Mouse (Mus musculus): ENCODE results near the gene Snapc5. TPM values are rescaled to one million over a fixed set of nuclear protein-coding genes. Genes with fewer than 3 reads are reported as not detected.

Gene Snapc5
- total RNA-seq, 2 experiments from 2014 or later = 15.0 to 19.6 TPM

DNA sequence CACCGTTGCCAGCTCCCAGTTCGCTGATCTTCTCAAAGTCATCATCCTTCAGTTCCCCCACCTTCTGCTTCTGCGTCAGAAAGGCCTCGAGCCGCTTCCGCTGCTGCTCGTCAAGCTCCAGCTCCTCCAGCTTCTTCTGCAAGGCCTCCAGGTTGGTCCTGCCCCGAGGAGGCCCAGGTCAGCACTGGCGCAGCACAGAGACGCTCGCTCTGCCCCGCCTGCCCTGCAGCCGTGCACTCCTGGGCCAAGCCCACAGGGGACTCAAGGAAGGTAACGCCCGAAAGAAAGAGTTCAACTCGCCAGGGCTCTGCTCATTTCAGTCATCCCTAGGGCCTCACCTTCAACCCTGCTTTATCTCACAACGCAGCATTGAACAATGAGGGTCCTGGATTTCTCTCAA, 35.4 kb downstream of the Snapc5 start:
- TF ChIP-seq CTCF (conservative IDR thresholded peaks at IDR 0.05) = no peak
- H3K27ac ChIP-seq = no peak overlapping the region; the same call in 1 of the 2 replicates
- no peak for DNase-seq (ENCODE audit: low spot score in 2 of 2)
- no peak overlapping the region for H3K4me3 ChIP-seq

DNA sequence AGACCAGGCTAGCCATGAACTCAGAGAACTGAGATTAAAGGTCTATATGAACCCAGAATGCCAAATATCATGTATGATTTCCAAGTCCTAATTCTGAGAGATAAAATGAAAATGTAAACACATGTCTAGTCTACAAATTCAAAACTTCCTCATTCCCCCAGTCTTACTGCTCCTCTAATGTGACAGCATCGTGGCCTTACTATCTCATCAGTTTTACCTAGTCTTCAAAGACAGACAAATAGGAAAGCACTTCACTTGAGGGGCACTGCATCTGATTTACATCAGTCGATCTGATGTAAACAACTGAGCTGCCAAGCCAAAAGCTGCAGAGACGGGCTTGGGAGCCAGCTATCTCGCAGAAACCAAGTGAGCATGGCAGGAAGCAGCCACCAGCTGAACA, 37.0 kb downstream of the Snapc5 start:
- H3K4me3 ChIP-seq = no peak overlapping the region
- peak overlapping the region; percentile 32; the same call in 1 of the 2 replicates for H3K27ac ChIP-seq
- DNase-seq (ENCODE audit: low spot score in 2 of 2) = no peak
- no peak for TF ChIP-seq CTCF (conservative IDR thresholded peaks at IDR 0.05)

DNA sequence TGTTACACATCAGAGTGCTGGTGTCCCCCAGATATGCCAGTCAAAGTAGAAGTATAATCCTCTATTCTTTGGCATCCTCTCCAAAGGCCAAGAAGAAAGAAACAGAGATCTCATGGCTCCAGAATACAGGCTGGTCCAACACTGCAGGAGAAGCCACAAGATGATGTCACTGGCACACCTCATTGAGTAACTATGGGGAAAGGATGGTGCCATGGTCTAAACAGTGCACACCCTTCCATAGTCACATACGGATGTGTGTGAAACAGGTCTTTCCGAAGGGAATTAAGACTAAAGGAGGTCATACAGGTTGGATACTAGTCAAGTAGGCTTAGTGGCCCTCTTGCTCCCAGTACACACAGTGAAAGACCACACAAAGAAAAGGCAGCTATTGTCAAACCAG, 37.6 kb downstream of the Snapc5 start:
- H3K4me3 ChIP-seq = no peak overlapping the region
- DNase-seq (ENCODE audit: low spot score in 2 of 2) = no peak
- TF ChIP-seq CTCF (conservative IDR thresholded peaks at IDR 0.05) = no peak

DNA sequence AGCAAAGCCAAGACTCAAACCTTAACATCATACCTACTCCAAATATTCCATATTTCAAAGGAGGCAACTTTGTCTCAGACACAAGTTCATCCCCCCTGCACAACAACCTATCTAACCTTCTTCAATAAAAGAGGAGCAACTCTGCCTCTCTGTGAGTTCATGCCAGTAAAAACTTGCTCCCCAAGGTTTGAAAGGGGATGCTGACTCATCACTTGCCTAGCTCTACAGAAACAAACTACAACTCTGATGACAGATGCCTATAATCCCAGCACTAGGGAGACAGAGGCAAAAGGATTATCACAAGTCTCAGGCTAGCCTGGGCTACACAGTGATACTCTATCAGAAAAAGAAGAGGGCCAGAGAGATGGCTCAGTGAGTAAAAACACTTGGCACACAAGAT, 38.8 kb downstream of the Snapc5 start:
- no peak overlapping the region for H3K4me3 ChIP-seq
- no peak for DNase-seq (ENCODE audit: low spot score in 2 of 2)
- no peak for TF ChIP-seq CTCF (conservative IDR thresholded peaks at IDR 0.05)
- no peak overlapping the region for H3K27ac ChIP-seq

More for the DNA sequence above, 37.6 kb downstream of the Snapc5 start:
- H3K27ac ChIP-seq = peak overlapping the region; percentile 32; the same call in 1 of the 2 replicates

DNA sequence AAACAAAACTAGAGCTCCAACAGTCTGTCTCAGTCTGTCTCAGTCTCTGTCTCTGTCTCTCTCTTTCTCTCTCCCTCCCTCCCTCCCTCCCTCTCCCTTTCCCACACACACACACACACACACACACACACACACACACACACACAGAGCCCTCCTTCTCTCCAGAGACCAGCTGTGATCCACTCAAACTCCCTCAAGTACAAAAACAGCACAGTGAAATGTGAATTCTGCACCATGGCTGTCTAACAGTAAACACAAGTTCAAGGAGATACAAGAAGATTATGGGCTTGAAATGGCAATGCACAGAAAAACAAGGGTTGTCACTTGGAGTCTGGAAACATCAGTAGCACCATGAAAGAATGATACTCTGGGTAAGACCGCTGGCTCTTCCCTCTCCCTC, 40.2 kb downstream of the Snapc5 start:
- H3K4me3 ChIP-seq = no peak overlapping the region
- no peak for TF ChIP-seq CTCF (conservative IDR thresholded peaks at IDR 0.05)
- H3K27ac ChIP-seq = peak overlapping the region; percentile 54
- DNase-seq (ENCODE audit: low spot score in 2 of 2) = no peak

DNA sequence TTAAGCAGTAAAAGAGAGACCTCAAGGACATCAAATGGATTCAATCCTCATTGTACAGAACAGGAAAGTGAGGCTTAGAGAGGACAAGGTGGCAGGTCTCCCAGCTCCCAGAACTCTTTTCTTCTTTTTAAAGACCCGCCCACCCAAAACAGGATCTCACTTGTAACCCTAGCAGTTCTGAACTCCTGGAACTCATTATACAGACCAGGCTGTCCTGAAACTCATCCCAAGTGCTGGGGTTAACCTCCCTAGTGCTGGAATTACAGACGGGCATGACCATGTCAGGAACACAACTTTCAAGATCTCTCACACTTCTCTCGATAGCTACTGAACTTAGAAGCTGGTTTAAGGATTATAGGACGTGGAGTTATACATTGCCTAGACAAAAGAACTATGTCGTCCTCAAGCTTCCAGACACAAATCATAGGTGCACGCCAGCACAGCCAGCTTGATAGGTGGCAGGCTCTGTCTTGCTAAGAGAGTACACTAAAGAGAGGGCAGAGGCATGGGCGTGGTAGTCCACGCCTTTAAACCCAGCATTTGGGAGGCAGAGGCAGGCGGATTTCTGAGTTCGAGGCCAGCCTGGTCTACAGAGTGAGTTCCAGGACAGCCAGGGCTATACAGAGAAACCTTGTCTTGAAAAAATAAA, 40.8 kb downstream of the Snapc5 start:
- no peak overlapping the region for H3K4me3 ChIP-seq
- H3K27ac ChIP-seq = peak overlapping the region; percentile 62
- no peak for TF ChIP-seq CTCF (conservative IDR thresholded peaks at IDR 0.05)
- no peak for DNase-seq (ENCODE audit: low spot score in 2 of 2)

DNA sequence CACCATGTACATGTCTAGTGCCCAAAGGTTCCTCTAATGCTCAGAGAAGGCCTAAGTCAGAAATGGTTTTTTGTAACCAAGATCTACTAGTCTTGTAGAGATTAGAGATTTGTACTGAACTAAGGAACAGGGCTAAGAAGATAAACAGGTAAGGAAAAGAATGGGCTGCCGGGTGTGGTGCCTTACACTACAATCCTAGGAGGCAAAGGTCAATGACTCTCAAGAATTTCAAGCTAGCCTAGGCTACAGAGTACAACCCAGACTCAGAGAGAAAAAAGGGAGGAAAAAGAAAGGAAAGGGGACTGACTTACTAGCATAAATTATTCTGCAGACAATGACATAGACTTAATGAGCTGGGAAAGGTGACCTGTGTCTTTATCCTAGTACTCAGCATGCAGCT, 41.5 kb downstream of the Snapc5 start:
- DNase-seq (ENCODE audit: low spot score in 2 of 2) = no peak
- TF ChIP-seq CTCF (conservative IDR thresholded peaks at IDR 0.05) = no peak
- peak overlapping the region; percentile 62 for H3K27ac ChIP-seq
- H3K4me3 ChIP-seq = no peak overlapping the region

DNA sequence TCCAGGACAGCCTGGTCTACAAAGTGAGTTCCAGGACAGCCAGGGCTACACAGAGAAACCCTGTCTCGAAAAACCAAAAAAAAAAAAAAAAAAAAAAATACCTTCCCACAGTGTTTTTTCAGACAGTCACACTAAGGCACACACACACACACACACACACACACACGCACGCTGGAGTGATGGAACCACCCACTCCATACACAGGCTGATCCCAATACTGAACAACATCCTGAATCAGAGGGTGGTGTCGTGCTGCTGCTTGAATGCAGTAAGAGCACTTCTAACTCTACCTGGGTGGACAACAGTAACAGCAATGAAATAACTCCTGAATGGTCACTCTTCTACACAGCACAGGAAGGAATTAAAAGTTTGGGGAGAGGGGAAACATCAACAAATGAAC, 42.4 kb downstream of the Snapc5 start:
- no peak overlapping the region for H3K4me3 ChIP-seq
- DNase-seq (ENCODE audit: low spot score in 2 of 2) = peak in 1 of 2 experiments; percentile 45
- peak overlapping the region; percentile 73 for H3K27ac ChIP-seq
- TF ChIP-seq CTCF (conservative IDR thresholded peaks at IDR 0.05) = no peak

DNA sequence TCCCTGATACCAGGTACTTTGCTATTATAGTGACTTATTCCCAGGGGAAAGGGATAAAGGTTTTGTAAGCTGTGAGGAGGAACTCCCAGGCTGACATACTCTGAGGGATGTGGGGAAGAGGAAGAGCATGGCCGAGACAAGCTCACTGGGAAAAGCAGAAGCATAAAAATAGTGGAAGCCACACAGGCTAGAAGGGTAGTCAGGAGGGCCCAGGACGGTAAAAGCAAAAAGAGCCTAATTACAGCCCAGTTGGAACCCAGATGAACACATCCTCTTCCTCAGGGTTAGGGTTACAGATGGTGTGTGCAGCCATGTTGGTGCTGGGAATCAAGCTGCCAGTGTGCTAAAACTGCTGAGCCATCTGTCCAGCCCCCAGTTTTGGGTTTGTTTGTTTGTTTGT, 43.0 kb downstream of the Snapc5 start:
- no peak for TF ChIP-seq CTCF (conservative IDR thresholded peaks at IDR 0.05)
- DNase-seq (ENCODE audit: low spot score in 2 of 2) = no peak
- no peak overlapping the region for H3K4me3 ChIP-seq
- H3K27ac ChIP-seq = peak overlapping the region; percentile 73

DNA sequence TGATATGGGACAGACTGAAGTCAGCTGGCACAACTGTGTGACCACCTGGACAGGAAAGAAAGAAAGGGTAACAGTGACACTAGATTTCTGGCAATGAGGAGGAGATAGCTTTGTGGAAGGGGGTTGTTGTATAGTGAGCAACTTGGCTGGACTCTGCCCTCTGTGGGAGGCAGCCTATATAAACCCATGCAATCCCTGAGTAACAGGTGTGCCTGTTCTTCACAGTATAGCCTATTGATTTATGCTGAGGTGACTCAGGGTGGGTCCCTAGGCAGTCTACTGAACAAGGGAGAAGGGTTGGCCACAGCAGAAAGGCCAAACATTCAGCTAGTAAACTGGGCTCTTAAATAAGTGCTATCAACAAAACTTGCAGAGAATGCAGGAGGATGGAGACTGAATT, 46.7 kb downstream of the Snapc5 start:
- no peak for DNase-seq (ENCODE audit: low spot score in 2 of 2)

DNA sequence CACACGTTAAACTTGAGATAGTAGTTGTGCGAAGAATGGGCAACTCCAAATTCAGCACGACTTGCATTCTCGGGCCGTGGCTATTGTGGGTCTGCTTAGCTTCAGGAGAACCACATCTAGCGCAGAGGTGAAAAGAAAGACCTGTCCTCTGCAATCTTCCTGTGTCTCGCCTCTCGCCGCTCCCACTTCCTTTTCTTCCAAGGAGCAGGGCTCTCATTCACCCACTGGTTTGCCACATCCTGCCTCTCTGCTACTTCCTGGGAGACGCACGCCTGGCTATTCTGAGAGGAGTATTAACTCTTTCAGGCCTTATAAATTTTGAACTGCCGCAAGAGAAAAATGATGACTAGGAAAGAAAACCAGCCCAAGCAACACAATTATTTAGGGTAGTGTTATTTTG, 48.7 kb downstream of the Snapc5 start:
- no peak for DNase-seq (ENCODE audit: low spot score in 2 of 2)
- no peak for TF ChIP-seq CTCF (conservative IDR thresholded peaks at IDR 0.05)
- Histone ChIP-seq H3K27ac (peak overlapping the region; percentile 6; the same call in 1 of the 2 replicates), H3K4me3 (no peak overlapping the region)

More for the DNA sequence above, 46.7 kb downstream of the Snapc5 start:
- Histone ChIP-seq H3K27ac (peak overlapping the region; percentile 2; the same call in 1 of the 2 replicates), H3K4me3 (no peak overlapping the region)
- no peak for TF ChIP-seq CTCF (conservative IDR thresholded peaks at IDR 0.05)

DNA sequence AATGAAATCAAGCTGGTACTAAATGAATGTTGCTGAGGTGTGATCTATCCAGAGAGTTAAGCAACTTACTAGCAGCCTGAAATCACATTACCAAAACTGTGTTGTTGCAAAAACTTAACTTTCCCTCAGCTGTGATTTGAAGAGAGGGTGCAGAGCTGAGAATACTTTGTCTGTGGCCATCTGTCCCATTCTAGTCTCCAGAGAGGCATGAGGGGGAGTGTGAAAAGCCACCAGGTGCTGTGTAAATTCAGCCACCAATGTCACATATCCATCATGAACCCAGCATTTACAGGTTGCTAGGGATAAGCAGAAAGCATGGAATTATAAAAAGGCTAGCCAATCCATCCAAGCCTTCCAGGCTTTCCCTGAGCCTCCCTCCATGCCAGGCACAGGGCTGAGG, 49.9 kb downstream of the Snapc5 start:
- Histone ChIP-seq H3K27ac (peak overlapping the region; percentile 88), H3K4me3 (no peak overlapping the region)
- no peak for DNase-seq (ENCODE audit: low spot score in 2 of 2)
- TF ChIP-seq CTCF (conservative IDR thresholded peaks at IDR 0.05) = no peak

DNA sequence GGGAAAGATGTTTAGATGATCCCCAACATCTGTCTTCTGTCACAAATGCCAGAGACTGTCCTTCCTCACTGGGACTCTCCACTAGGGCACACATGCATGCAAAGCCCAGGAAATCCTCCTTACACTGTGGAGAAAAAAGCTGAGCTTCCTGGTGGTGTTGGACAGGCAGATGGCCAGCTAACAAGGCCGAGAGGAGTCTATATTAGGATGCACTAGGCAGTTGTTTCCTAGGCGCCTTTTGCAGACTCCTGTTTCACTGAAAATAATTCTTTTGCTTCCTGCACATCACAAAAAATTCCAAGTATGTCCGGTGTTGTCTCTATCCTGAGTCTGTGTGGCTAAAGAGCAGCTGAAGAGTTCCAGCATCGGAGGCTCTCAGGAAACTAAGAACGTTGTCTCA, 52.1 kb downstream of the Snapc5 start:
- Histone ChIP-seq H3K27ac (peak overlapping the region; percentile 88), H3K4me3 (peak overlapping the region; percentile 9; the same call in 1 of the 2 replicates)
- no peak; the same call in 1 of the 2 replicates for TF ChIP-seq CTCF (conservative IDR thresholded peaks at IDR 0.05)
- DNase-seq (ENCODE audit: low spot score in 2 of 2) = no peak

DNA sequence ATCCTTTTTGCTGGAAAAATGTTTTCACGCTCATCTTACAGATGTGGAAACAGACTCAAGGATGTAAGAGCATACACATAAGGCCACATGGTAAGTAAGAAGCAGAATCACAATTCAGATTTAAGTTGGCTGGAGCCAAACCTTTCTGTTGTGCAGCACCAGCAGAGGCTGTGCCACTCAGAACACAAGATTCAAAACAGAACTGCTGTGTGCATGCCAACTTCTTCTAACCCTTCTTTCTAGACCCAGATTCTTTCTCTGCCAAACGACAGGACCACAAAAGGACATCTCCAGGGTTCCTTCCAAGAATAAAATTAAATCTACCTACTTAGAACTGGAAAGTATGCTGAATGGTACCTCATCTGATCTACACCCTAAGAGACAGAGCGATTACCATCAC, 52.6 kb downstream of the Snapc5 start:
- Histone ChIP-seq H3K27ac (peak overlapping the region; percentile 88), H3K4me3 (peak overlapping the region; percentile 9; the same call in 1 of the 2 replicates)
- no peak for DNase-seq (ENCODE audit: low spot score in 2 of 2)
- no peak for TF ChIP-seq CTCF (conservative IDR thresholded peaks at IDR 0.05)

All from layer of hippocampus, adult 2 months (tissue).